Mouse (Mus musculus) cerebellum, adult 2 months (tissue): Measurements from ENCODE around the gene Adprh.

Experiments
- CTCF ChIP-seq: fragments of 200-500 bp; IDR thresholded peaks from 2 replicates; pipeline ENCODE4 v1.5.1; 2011; ENCODE audit warnings: low read depth, mild to moderate bottlenecking, control low read depth, low read length, moderate library complexity, borderline replicate concordance; ENCODE audit not compliant: insufficient read depth
- POLR2A ChIP-seq: fragments of 200-500 bp; IDR thresholded peaks from 2 replicates; pipeline ENCODE4 v1.6.1; 2011; ENCODE audit warnings: low read length, control low read depth, borderline replicate concordance; ENCODE audit not compliant: insufficient read depth

DNA sequence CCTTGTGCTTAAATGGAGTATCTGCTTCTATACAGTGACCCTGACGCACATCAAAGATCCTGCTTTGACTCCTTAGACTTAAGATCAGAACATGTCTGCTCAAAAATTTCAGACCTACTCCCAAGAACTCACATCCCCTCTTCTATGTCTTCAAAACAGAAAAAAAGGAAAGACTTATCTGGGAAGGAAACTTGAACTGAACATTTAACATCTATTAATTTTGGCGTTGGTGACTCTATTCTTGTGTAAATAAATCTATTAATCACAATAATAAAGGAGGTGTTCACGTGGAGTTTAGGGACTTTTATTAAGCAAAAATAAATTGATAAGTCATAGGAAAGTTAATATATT, 675 bp upstream of the Adprh start:
- TF ChIP-seq POLR2A (no peak), CTCF (no peak)
